In the genomic region with DNA sequence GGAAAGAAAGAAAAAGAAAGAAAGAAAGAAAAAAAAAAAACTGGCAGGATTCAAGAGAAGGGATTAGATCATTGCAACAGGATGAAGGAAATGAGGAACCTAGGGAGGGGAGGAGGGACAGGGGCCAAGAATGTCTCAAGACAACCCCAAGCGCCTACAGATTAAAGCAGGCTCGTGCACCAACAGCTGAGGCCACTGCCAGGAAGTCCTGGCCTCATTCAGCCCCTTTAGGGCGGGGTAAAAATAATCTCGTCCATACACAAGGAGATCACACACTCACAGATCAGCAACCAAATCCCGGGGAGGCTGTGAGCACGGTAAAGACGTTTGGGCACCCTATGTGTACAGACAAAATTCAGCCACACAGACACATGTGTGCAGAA, we compare ENCODE assay signal across 8 mouse cellular contexts.
DNase-seq lines count a peak whose midpoint lies in the region; ATAC-seq lines count a peak whose summit lies in the region.

No protein-coding gene starts in this region.

- no peak overlapping the region for H3K4me3 ChIP-seq in embryonic facial prominence, embryonic 12.5 days
- peak overlapping the region; percentile 0 for H3K4me3 ChIP-seq in heart, embryonic 12.5 days
- H3K4me3 ChIP-seq in limb, embryonic 10.5 days = peak overlapping the region; percentile 41

- peak overlapping the region; percentile 47 for H3K4me2 ChIP-seq in embryonic facial prominence, embryonic 12.5 days (replicated peaks)
- peak overlapping the region; percentile 58 for H3K4me2 ChIP-seq in heart, embryonic 12.5 days

- H3K9ac ChIP-seq in embryonic facial prominence, embryonic 12.5 days = no peak overlapping the region
- peak overlapping the region; percentile 12 for H3K9ac ChIP-seq in heart, embryonic 12.5 days

- no peaks in the 10 kb centered on the region for H3K36me3 ChIP-seq in embryonic facial prominence, embryonic 12.5 days
- H3K36me3 ChIP-seq in heart, embryonic 12.5 days = no peaks in the 10 kb centered on the region
- no peaks in the 10 kb centered on the region for H3K36me3 ChIP-seq in limb, embryonic 10.5 days

- H3K27me3 ChIP-seq in embryonic facial prominence, embryonic 12.5 days = no peaks in the 10 kb centered on the region
- no peaks in the 10 kb centered on the region for H3K27me3 ChIP-seq in heart, embryonic 12.5 days (replicated peaks)
- no peaks in the 10 kb centered on the region for H3K27me3 ChIP-seq in limb, embryonic 10.5 days (ENCODE audit: low read depth, poor library complexity, severe bottlenecking)

- no peak for ATAC-seq in embryonic facial prominence, embryonic 12.5 days (ENCODE audit: insufficient number of reproducible peaks, insufficient read depth, low FRiP score, low TSS enrichment)
- ATAC-seq in heart, embryonic 12.5 days (ENCODE audit: insufficient number of reproducible peaks, low FRiP score) = peak; percentile 61
- peak; percentile 94 for ATAC-seq in megakaryocyte-erythroid progenitor cell, adult 5-6 weeks (replicated peaks; ENCODE audit: low FRiP score, low TSS enrichment, poor library complexity, severe bottlenecking)

- H3K4me1 ChIP-seq in embryonic facial prominence, embryonic 12.5 days = peaks cover 70% of the 10 kb centered on the region
- peaks cover 67% of the 10 kb centered on the region for H3K4me1 ChIP-seq in heart, embryonic 12.5 days (replicated peaks)
- H3K4me1 ChIP-seq in limb, embryonic 10.5 days = peaks cover 69% of the 10 kb centered on the region

- peak overlapping the region; percentile 99 for H3K27ac ChIP-seq in embryonic facial prominence, embryonic 12.5 days
- H3K27ac ChIP-seq in heart, embryonic 12.5 days (ENCODE audit: poor library complexity, severe bottlenecking) = peak overlapping the region; percentile 93
- peak overlapping the region; percentile 94 for H3K27ac ChIP-seq in limb, embryonic 10.5 days

- DNase-seq in 3T3-L1 (ENCODE audit: low read depth, low spot score) = peak; percentile 97
- peak; percentile 62 for DNase-seq in CD4-positive, CD25-positive, alpha-beta regulatory T cell, adult 2 months (ENCODE audit: low read depth, low spot score)
- DNase-seq in limb, embryonic 10.5 days (ENCODE audit: low spot score) = no peak
- no peak for DNase-seq in cerebellum, postnatal 4 days (ENCODE audit: low spot score in 2 of 2)
- DNase-seq in adrenal gland, adult 8-10 months = no peak

- no peaks in the 10 kb centered on the region for H3K9me3 ChIP-seq in embryonic facial prominence, embryonic 12.5 days
- no peaks in the 10 kb centered on the region for H3K9me3 ChIP-seq in heart, embryonic 12.5 days (replicated peaks)
- H3K9me3 ChIP-seq in limb, embryonic 10.5 days (replicated peaks) = no peaks in the 10 kb centered on the region

- 2% methylated on average over 7 of the region's 7 CpGs for WGBS in embryonic facial prominence, embryonic 12.5 days
- 2% methylated on average over 7 of the region's 7 CpGs for WGBS in heart, embryonic 12.5 days
- 3% methylated on average over 7 of the region's 7 CpGs for WGBS in limb, embryonic 10.5 days

Comparison
In these comparisons a context has a peak if more than half of its experiments do, and no peak if none do; other contexts are left out.
1. DNase-seq: peak in 3T3-L1 (single experiment) and CD4-positive, CD25-positive, alpha-beta regulatory T cell, adult 2 months (single experiment); none in limb, embryonic 10.5 days (single experiment), cerebellum, postnatal 4 days (0 of 2) and adrenal gland, adult 8-10 months (single experiment).
2. Peak in every context shown above with its lines, with median percentiles within 50 percentile points of each other: H3K27ac ChIP-seq.